Mouse (Mus musculus): ENCODE results near the gene Bbs2.

Bbs2 gene

GRCm38 (mm10) chr8:94094281-94094680 is 4.4 kb downstream of the Bbs2 start:
- DNase-seq: no peak

DNA sequence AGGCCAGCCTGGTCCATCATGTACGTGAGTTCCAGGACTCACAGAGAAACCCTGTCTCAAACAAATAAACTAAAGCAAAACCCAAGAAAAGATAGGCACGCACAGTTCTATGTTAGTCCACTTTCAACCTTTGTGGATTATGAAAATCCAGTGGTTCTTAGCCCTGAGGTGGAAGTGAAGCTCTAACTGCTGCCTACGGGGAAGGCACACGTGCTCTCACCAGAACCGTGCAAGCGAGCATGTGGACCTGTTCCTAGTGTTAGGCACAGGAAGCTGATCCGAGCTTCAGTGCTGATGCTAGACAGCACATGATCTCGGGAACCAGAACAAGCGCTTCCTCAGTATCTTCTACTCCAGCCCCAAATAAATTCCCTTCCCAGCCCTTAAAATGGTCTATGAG is 5.9 kb downstream of the Bbs2 start:
- DNase-seq: no peak

DNA sequence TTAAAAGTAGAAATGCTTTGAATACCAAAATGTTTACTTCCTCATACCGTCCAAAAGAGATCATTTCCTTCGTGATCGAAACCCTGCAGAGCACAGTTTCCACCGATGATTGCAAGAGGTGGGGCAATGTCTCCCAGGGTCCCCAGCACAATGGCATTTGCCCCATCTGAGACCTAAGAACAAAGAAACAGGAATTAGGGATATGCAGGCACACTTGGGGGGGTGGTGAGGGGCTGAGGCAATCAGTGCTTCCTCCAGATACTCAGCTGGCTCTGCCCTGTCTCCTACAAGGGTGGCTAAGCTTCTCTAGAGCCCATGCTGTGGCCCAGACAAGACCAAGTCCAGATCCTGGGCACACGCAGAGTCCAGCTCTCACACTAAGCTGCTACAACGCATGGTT is 9.0 kb downstream of the Bbs2 start:
- no peak for DNase-seq

DNA sequence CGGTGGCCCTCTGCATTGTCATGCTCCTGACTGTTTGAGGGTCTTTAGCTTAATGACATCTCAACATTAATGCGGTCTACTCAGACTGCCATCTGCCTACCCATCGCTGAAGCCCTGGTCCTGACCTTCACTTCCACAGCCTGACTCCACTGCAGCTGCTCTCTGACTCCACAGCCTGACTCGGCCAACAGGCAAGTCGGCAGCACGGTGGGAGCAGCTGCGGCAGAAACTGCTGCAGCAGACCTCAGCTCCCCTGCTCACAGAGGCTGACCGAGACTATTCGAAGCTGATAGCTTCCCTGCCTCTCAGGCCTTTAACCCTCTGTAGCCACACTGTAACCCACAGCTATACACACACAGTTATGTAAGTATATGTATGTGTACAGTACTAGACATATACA is 10.8 kb downstream of the Bbs2 start:
- DNase-seq: no peak

DNA sequence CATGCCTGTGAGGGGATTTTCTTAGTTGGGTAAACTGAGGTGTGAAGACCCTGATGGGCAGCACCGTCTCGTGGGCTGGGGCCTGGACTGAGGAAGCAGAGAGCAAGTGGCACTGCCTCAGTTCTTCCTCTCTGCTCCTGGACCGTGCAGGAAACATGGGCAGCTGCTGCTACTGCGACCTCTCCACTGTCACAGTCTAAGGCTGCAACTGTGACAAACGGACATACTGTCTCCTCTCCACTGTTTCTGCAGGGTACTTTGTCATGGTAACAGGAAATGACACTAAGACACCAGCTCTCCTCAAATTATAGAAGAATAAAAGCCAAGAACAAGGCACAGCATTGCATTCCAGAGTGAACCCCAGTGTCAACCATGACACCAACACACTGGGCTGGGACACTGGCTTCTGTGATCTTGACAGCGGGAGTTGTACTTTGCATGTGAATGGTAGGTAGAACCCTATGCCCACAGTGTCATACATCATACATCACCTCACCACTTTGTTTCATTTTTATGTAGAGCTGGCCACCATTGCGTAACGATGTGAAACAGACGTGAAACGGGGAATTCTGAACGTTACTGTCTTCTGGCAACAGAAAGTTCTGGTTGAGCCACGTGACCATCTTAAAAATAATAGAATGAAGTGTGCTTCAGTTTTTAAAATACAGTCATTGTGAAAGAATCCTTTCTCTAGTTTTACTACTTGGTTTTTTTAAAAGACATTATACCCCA is 22.1 kb downstream of the Bbs2 start:
- DNase-seq: no peak

- DNase-seq: no peak
Measured at GRCm38 (mm10) chr8:94068793-94069192, 29.9 kb downstream of the Bbs2 start.

GRCm38 (mm10) chr8:94066121-94066863 is 32.4 kb downstream of the Bbs2 start:
- no peak for DNase-seq

DNA sequence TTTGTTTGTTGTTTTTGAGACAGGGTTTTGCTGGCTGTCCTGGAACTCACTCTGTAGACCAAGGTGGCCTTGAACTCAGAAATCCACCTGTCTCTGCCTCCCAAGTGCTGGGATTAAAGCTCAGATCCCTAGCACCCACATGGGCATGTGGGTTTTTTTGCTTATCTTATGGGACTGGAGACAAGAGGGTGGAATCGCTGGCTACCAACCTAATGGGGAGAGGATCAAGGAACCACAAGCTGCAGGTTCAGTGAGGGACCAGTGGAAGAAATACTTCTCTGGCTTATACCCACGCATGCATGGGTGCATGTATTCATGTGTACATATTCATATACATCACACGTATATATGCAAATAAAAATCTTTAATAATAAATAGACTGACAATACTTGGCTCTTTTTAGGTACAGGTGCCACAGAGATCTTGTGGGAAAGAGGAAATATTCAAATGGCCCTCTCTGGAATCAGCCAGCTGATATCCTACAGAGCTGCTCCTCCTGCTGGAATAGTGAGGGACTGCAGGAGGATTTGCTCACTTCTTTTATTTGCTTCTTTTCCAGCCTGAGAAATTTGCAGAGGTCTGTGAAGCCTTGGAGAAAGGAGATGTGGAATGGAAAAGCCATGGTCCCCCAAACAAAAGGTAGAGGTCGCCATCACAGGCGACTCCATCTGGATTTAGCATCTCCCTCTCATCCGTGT is 41.4 kb downstream of the Bbs2 start:
- peak; percentile 68 for DNase-seq

GRCm38 (mm10) chr8:94052696-94053095 is 46.0 kb downstream of the Bbs2 start:
- no peak for DNase-seq

DNA sequence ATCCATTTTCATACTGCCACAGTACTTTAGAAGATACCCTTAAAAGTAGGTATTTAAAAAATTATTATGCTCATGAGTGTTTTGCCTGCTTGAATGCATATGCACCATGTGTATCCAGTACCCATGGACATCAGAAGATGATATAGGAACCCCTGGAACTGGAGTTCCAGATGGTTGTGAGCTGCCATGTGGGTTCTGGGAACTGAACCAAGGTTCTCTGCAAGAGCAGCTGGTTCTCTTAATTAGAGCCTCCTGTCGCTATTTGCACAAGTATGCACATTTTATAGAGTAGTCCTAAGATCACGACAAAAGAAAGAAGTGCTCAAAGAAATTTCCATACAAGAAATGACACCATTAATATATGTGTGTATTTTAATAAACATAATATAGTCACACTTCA is 50.9 kb downstream of the Bbs2 start:
- peak; percentile 12 for DNase-seq

GRCm38 (mm10) chr8:94037806-94038205 is 60.9 kb downstream of the Bbs2 start:
- DNase-seq: peak; percentile 9

DNA sequence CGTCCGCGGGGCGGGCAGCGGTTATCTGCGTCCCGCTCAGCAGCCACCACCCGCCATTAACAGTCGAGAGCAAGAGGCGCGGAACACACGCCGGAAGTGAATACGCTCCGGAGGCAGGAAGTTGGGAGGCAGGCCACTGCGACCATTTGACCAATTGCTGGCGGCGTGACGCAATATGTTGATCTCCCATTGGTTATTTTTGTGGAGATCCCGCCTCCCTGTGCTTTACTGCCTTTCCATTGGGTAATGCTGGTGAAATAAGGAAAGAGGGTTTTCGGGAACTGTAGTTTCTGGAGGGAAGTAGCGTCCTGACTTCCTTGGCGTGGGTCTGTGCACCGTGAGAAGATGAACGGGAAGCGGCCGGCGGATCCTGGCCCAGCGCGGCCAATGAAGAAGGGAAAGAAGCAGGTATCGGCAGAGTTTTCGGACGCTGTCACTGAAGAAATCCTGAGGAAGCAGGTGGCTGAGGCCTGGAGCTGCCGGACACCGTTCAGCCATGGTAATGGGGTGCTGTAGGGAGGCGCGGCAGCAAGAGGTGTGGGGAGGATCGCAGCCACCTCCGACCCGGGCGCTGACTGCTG is 61.7 kb downstream of the Bbs2 start, which contains the start of the genes Nudt21 and Ogfod1:
Nudt21 (minus strand) TSS at position 88 of the 581 bp plus-strand sequence.
Ogfod1 (plus strand) TSS at position 255 of the 581 bp plus-strand sequence.
- DNase-seq: peak; percentile 97

DNA sequence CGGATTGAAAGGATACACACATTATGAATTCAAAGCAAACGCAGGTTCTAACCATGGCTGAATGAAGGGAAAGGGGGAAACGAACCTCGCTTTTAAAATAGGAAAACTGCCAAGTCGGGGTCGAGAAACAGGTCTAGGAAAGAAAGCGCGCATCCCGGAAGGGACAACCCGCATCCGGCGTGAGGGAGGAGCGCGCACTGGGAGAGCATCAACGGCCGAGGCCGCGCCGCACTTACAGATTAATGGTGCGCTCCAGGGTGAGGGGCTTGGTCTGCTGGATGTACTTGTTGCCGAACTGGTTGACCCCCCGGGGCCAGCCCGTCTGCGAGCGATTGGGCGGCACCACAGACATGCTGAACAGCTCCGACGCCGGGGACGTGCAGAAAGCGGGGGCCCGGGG is 62.2 kb downstream of the Bbs2 start:
- DNase-seq: peak; percentile 77

DNA sequence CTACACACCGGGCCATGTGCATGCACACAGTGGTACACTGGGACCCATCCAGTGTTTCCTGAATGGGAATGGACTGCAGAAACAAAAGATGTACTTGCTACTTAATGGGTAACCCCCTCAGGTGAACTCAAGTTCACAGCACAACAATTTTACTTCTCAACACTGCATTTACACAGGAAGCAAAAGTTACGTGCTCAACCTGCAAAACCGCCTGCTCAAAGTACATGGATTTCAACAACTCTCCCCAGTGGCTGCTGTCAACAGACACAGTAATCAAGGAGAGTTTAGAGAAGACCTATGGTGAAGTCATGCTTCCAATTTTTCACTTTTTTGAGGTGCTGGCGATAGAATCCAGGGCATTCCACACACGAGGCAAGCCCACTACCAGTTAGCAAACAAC is 63.5 kb downstream of the Bbs2 start:
- no peak for DNase-seq

- DNase-seq: no peak
Measured at GRCm38 (mm10) chr8:94033601-94034000, 65.1 kb downstream of the Bbs2 start.

- no peak for DNase-seq
Measured at GRCm38 (mm10) chr8:94029701-94030100, 69.0 kb downstream of the Bbs2 start.

DNA sequence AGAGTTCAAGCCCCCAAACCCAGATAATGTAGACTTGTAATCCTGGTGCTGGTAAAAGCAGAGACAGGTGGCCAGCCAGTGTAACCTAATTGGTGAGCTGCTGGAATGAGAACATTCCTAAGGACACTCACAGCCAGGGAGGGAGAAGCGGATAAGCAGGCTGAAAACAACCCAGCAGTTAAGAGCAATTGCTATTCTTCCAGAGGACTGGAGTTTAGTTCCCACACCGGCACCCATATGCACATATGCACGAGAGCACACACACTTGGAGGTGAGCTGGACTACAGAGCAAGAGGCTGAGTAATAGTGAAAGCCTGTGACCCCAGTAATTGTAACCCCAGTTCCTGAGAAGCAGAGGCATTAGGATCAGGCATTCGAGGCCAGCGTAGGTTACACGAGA is 74.8 kb downstream of the Bbs2 start:
- no peak for DNase-seq
